Mouse (Mus musculus): ENCODE measurements around the gene 6030498E09Rik.

GRCm38 (mm10) chrX:38958571-38958970 is 186.1 kb downstream of the 6030498E09Rik start:
- TF ChIP-seq CTCF (IDR thresholded peaks at IDR 0.05; ENCODE audit: borderline replicate concordance, insufficient read depth, low read depth, low read length) (no peak), POLR2A (IDR thresholded peaks at IDR 0.05; ENCODE audit: borderline replicate concordance, insufficient read depth, low read length) (no peak)

All from cerebellum, adult 2 months (tissue).